Mouse (Mus musculus) CH12.LX (cell line): Measurements from ENCODE around the gene Cmtm4.

Experiments
- BHLHE40 ChIP-seq: IDR thresholded peaks from 2 replicates; pipeline ENCODE4 v1.6.1; 2011; ENCODE audit warnings: mild to moderate bottlenecking, low read depth, low read length, improper control_type of control experiment
- CHD2 ChIP-seq: IDR thresholded peaks from 2 replicates; pipeline ENCODE4 v1.6.1; 2011; ENCODE audit warnings: low read length, improper control_type of control experiment
- CTCF ChIP-seq, 2 experiments: IDR thresholded peaks in 1 of 2; conservative IDR thresholded peaks in 1 of 2; 2 replicates each; pipeline ENCODE4 v1.5.1; 2011 to 2012; ENCODE audit warnings: low read depth in 2 of 2, low read length in 2 of 2, improper control_type of control experiment in 1 of 2, inconsistent platforms in 1 of 2, mild to moderate bottlenecking in 1 of 2, moderate library complexity in 1 of 2
- ELF1 ChIP-seq: IDR thresholded peaks from 2 replicates; pipeline ENCODE4 v1.6.1; 2014; ENCODE audit warnings: low read depth, mild to moderate bottlenecking, inconsistent platforms, low read length, improper control_type of control experiment
- EP300 ChIP-seq: IDR thresholded peaks from 2 replicates; pipeline ENCODE4 v1.6.1; 2011; ENCODE audit warnings: low read length, improper control_type of control experiment
- MAFK ChIP-seq: IDR thresholded peaks from 2 replicates; pipeline ENCODE4 v1.6.1; 2011; ENCODE audit warnings: low read length, improper control_type of control experiment; ENCODE audit not compliant: insufficient replicate concordance
- NRF1 ChIP-seq: IDR thresholded peaks from 2 replicates; pipeline ENCODE4 v1.6.1; 2014; ENCODE audit warnings: low read depth, mild to moderate bottlenecking, inconsistent platforms, low read length, improper control_type of control experiment, moderate library complexity
- POLR2A ChIP-seq: IDR thresholded peaks from 2 replicates; pipeline ENCODE4 v1.6.1; 2011; ENCODE audit warnings: low read depth, mild to moderate bottlenecking, improper control_type of control experiment, low read length
- POLR2AphosphoS2 ChIP-seq: IDR thresholded peaks from 2 replicates; pipeline ENCODE4 v1.6.1; 2011; ENCODE audit warnings: low read depth, low read length, improper control_type of control experiment
- SIN3A ChIP-seq: IDR thresholded peaks from 2 replicates; pipeline ENCODE4 v1.6.1; 2012; ENCODE audit warnings: low read length, improper control_type of control experiment, inconsistent platforms
- USF1 ChIP-seq: IDR thresholded peaks from 2 replicates; pipeline ENCODE4 v1.6.1; 2014; ENCODE audit warnings: low read depth, mild to moderate bottlenecking, inconsistent platforms, low read length, improper control_type of control experiment
- USF2 ChIP-seq: conservative IDR thresholded peaks from 2 replicates; pipeline ENCODE4 v1.6.1; 2011; ENCODE audit warnings: low read depth, low read length, improper control_type of control experiment
- ZMIZ1 ChIP-seq: IDR thresholded peaks from 2 replicates; pipeline ENCODE4 v1.6.1; 2012; ENCODE audit warnings: low read depth, mild to moderate bottlenecking, inconsistent platforms, low read length, improper control_type of control experiment

DNA sequence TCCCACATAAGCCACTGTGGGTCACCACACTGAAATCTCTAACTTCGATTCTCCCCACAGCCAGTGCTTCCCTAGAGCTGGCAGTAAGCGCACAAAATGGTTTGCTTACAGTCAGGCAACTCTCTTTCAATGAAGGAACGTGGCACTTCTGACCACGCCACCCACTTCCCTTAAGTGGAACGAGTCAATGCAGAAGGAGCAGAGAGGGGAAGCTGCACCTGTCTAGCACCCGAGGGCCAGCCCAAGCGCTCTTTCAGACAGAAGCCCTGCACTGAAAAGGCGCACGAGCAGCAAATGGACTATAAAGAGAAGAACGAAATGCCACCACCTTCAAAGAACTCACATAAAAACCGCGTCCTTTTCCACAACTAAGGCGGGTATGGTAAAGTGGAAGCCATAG is 32.1 kb upstream of the Cmtm4 start:
- TF ChIP-seq CTCF (conservative IDR thresholded peaks at IDR 0.05 in 1 of 2, IDR thresholded peaks at IDR 0.05 in 1 of 2; ENCODE audit: low read depth in 2 of 2, low read length in 2 of 2) (no peak), POLR2A (no peak), POLR2AphosphoS2 (no peak), ELF1 (no peak), MAFK (no peak), USF1 (no peak), USF2 (no peak), EP300 (no peak), BHLHE40 (no peak), ZMIZ1 (no peak), SIN3A (no peak), CHD2 (no peak), NRF1 (no peak)
